Mouse (Mus musculus): ENCODE results near the gene Ntmt1.

The Ntmt1 gene

GRCm38 (mm10) chr2:30826825-30827748 lies 19.5 kb downstream of the Ntmt1 start:
- peak; percentile 42 to 60 for DNase-seq

- DNase-seq = peak; percentile 98 to 99
Measured at GRCm38 (mm10) chr2:30827749-30828475, 20.3 kb downstream of the Ntmt1 start.

- peak in 1 of 2 experiments; percentile 53 for DNase-seq
Measured at GRCm38 (mm10) chr2:30829315-30829714, 21.7 kb downstream of the Ntmt1 start.

- DNase-seq = no peak
Measured at GRCm38 (mm10) chr2:30830283-30830795, 22.7 kb downstream of the Ntmt1 start, which contains the start of gene Asb6. Asb6 (minus strand) TSS chr2:30830333.

- DNase-seq = no peak
Measured at GRCm38 (mm10) chr2:30833644-30834043, 26.0 kb downstream of the Ntmt1 start.

- no peak for DNase-seq
Measured at GRCm38 (mm10) chr2:30834373-30835022, 26.9 kb downstream of the Ntmt1 start, which contains the start of gene Prrx2. Prrx2 (plus strand) TSS chr2:30834972.

GRCm38 (mm10) chr2:30836238-30836990 lies 28.8 kb downstream of the Ntmt1 start:
- DNase-seq = no peak

GRCm38 (mm10) chr2:30842615-30843014 lies 35.0 kb downstream of the Ntmt1 start:
- no peak for DNase-seq

- DNase-seq = no peak
Measured at GRCm38 (mm10) chr2:30845152-30846070, 37.8 kb downstream of the Ntmt1 start.

- DNase-seq = no peak
Measured at GRCm38 (mm10) chr2:30846236-30846635, 38.6 kb downstream of the Ntmt1 start.

GRCm38 (mm10) chr2:30846723-30847122 lies 39.1 kb downstream of the Ntmt1 start:
- no peak for DNase-seq

GRCm38 (mm10) chr2:30848184-30848583 lies 40.6 kb downstream of the Ntmt1 start:
- DNase-seq = no peak

GRCm38 (mm10) chr2:30850581-30850980 lies 43.0 kb downstream of the Ntmt1 start:
- DNase-seq = no peak

- no peak for DNase-seq
Measured at GRCm38 (mm10) chr2:30852771-30853313, 45.2 kb downstream of the Ntmt1 start.

- DNase-seq = no peak
Measured at GRCm38 (mm10) chr2:30857076-30857475, 49.5 kb downstream of the Ntmt1 start.

- DNase-seq = no peak
Measured at GRCm38 (mm10) chr2:30859782-30860181, 52.2 kb downstream of the Ntmt1 start.

GRCm38 (mm10) chr2:30862081-30862480 lies 54.5 kb downstream of the Ntmt1 start:
- DNase-seq = no peak

GRCm38 (mm10) chr2:30863574-30863973 lies 55.9 kb downstream of the Ntmt1 start:
- DNase-seq = no peak

GRCm38 (mm10) chr2:30864968-30865381 lies 57.3 kb downstream of the Ntmt1 start:
- no peak for DNase-seq

GRCm38 (mm10) chr2:30865426-30865825 lies 57.8 kb downstream of the Ntmt1 start:
- DNase-seq = no peak

- peak; percentile 31 to 59 for DNase-seq
Measured at GRCm38 (mm10) chr2:30870863-30871262, 63.2 kb downstream of the Ntmt1 start.

Data from cerebellum, postnatal 14 days (tissue).